Mouse (Mus musculus): ENCODE results near the gene Tmcc3.
A peak's percentile ranks its signal among the peaks of the same experiment; 100 is the strongest.

The Tmcc3 gene

DNA sequence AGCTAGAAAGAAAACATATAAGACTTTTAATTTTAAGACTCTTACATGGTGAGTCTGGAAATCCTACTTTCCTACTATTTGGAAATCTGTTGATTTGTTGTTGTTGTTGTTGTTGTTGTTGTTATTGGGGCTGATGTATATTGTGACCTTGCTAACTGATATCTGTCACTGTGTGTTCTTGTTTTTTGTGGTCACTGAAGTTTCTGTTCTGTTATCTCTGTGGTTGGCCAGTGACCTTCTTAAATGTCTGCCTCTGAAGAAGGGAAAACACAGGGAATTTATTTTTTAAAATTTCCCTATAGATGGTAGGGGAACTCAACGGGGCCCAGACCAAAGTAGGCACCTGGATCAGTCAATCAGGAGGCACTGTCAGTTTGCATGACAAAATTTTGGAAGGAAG is 48.9 kb downstream of the Tmcc3 start:
- no peak for DNase-seq (ENCODE audit: low spot score)

DNA sequence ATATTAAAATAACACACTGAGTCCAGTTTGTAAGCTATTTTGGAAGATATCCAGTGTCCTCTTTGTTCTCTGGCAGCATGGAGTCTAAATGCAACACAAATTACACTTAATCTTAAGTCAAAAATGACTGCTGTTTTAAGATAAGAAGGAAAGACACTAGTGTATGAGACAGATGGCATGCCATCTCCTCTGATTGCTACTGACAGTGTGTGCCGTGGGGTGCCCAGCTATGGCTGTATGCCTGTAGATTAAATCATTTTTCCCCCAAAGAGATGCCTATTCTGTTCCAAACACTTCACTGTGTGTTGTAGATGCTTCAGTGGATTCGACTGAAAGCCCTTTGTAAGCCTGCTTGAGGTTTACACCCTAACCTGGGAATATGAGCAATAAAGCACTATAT is 59.5 kb downstream of the Tmcc3 start:
- no peak for DNase-seq (ENCODE audit: low spot score)

DNA sequence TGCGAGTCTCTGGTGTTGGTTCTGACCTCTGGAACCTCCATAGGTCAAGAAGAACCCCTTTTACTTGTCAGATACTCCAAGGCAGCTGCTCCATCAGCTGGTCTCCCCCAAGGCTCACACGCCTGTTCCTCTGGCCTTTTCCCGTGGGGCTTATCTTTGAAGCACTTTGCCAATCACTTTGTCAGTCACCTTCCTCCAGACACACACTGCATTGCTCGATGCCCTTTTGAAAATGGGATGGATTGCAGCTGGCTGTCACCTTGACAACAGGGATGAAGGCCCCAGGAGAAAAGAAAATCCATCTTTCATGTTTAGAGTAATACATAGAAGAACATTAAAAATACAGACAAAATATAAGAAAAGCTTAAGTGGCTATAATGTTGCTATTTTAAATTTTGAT is 65.2 kb downstream of the Tmcc3 start:
- no peak for DNase-seq (ENCODE audit: low spot score)

DNA sequence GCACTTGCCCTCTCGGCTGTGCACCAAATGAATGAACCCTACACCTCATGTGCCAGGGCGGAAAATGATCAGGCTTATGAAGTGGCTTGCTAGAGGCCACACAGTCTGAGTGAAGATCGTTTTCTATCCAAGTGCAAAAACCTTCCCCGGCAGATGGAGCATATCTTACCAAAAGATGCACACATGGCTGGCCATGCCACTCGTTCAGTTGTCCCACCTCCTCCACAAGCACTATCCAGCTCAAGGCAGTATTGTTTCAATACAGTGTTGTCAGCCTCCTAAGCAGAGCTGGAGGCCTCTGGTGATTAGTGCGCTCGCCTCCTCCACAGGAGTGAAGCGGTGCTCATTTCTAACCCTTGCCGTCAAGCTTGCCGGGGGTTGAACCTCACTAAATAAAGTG is 66.1 kb downstream of the Tmcc3 start:
- no peak for DNase-seq (ENCODE audit: low spot score)

DNA sequence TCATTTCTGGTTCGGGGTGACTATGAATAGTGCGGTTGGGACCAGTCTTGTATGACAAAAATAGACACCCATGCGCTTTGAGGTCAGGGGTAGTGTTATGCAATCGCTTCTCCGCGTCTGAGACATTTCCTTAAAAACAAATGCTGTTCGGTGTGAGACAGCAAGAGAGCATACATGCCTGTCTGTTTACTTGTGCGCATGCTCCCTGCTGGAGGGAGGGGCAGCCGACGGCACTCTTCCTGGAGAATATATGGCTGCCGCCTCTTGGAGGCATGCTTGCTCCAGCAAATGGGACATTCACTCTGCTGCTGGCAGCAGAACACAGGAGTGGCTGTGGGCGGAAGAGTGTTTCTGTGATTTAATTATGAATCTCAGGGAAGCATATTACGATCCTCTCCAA is 66.6 kb downstream of the Tmcc3 start:
- DNase-seq (ENCODE audit: low spot score): peak; percentile 78

DNA sequence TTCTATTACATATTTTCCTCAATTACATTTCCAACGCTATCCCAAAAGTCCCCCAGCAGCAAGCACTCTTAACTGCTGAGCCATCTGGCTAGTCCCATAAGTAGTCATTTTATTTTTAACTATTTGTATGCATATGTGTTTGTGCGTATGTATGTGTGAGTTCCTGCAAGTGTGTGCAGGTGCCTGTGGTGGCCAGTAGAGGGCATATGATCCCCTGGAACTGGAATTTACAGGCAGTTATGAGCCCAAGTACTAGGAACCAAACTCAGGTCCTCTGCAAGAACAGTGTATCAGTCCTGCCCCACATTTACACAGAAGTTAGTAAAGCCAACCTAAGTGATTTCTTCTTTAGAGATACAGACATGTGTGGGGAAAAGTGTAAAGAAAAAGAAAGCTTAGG is 68.3 kb downstream of the Tmcc3 start:
- DNase-seq (ENCODE audit: low spot score): no peak

DNA sequence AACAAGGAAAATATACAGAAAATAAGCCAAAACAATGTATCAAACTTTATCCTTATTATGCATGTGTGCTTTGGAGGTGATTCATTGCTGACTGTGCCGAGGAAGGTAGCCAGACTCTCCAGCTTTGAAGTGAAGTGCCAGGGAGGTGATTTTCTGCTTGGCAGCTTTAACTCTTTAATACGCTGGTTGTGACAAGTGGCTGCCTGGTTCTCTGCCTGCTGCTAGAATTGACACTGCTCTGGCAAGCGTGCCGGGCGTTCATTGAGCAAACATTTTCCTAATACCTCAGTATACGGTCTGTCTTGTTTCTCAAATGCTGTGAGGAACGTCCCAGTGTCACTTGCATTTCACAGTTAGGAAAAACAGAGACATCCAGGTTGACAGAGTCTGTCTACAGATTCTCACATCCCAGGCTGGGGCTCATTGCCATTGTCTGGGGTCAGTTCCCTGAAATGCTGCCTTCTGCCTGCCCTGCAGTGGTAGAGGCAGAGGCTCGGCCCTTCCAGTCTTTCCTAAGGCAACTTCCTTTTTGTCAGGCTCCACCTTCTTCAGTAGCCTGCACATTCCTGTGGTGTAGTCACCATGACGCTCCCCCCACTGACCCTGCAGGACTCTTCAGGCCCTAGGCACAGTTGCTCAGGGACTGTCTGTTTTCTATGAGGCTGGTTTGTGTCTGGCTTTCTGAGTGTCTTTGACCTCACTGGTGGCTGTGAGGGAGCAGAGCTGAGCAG is 69.1 kb downstream of the Tmcc3 start:
- no peak for DNase-seq (ENCODE audit: low spot score)

DNA sequence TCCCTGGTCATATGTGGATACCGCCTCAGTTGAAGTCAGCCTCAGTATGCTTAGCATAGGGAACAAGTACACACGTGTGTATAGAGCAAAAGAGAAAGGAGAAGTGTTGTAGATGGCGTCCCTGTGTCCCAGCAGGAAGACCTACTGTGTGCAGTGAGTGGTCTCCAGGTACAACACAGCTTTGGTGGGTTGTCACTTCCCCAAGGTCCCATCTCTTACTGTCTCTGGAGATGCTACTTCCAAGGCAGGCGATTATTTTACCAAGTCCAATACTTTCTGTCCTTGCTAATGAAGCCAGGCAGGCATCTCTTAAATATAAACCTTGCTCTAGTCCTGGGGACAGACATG is 69.6 kb downstream of the Tmcc3 start:
- no peak for DNase-seq (ENCODE audit: low spot score)

DNA sequence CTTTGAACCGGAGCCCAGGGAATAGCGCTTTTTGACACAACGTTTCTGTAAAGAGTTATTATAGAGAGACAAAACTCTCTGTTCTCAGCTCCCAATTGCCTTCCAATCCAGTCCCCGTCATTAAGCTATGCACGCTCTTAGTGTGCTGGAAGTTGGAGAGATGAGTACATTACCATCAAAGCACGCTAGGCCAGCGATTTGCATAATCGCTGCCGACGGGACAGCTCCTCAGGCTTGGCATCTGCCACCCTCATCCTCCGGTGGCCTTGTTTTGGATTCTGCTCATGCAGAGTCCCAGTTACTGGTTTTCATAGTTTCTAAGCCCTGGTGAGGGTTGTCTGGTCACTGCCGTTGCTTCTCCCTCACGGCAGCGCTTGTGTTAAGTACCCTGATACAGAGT is 70.9 kb downstream of the Tmcc3 start:
- DNase-seq (ENCODE audit: low spot score): no peak

DNA sequence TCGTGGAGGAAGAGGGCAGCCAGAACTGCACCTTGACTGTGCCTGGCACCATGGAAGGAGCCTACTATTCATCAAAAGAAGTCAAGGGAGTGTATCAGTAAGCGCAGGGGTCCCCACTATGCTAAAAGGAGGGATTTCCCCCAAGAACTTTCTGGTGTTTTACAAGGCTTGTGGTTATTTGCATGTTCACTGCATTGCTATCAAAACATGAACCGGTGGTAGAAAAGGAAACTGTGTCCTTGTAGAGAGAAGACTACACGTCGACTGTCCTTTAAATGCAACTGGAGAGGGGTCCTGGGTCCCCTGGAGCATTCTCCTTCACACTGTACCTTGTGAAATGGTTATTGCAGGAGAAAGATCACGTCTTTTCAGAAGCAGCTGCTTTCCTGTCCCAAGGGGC is 71.8 kb downstream of the Tmcc3 start:
- DNase-seq (ENCODE audit: low spot score): no peak

DNA sequence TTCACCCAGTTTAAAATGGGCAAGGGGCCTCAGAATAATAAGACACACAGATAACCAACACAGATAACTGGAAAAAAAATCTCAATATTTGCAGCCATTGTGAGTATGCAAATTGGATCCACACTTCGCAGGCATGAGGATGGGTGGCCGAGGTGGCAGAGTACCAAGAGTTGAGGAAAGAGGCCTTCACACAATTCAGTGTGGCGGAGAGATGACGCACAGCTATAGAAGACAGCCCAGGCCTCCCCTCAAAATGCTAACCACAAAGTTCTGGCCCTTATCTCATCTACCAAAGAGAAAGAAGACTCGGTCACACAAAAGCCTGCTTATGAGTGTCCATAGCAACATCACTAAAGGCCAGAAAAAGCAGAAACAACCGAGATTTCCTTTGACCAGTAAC is 77.5 kb downstream of the Tmcc3 start:
- DNase-seq (ENCODE audit: low spot score): no peak

DNA sequence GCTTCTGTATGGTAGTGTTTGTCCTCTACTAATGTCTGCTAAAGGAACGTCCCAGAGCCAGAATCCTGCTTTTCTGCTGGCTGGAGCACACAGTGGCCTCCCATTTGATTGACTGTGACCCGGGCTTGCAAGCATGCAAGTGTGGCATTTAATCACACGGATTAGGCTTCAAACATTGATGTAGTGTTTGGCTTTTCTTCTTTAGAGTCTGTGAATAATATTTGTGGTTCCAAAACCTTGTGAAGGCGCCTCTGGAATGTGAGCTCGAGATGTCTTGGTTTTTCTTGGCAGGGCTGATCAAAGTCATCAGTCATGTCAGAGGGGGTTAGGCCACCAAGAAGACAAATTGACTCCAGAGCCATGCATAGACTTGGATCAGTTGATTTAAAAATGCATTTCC is 79.3 kb downstream of the Tmcc3 start:
- no peak for DNase-seq (ENCODE audit: low spot score)

DNA sequence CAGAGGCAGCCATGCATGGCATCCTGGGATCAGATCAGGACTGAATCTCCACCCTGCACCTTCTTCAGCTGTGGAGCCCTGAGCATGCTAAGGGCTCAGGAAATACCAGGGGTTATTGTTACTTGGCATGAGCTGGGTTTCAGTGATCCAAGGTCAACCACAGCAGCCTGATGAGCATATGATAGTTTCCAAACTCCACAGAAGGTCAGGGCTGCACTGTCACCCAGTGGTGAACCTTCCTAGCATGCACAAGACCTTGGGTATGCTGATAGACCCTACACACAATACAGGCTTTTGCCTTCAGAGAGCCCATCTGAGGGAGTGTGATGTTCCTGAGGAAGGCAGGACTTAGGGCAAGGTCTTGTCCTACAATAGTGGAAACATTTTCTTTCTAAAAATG is 82.5 kb downstream of the Tmcc3 start:
- no peak for DNase-seq (ENCODE audit: low spot score)

DNA sequence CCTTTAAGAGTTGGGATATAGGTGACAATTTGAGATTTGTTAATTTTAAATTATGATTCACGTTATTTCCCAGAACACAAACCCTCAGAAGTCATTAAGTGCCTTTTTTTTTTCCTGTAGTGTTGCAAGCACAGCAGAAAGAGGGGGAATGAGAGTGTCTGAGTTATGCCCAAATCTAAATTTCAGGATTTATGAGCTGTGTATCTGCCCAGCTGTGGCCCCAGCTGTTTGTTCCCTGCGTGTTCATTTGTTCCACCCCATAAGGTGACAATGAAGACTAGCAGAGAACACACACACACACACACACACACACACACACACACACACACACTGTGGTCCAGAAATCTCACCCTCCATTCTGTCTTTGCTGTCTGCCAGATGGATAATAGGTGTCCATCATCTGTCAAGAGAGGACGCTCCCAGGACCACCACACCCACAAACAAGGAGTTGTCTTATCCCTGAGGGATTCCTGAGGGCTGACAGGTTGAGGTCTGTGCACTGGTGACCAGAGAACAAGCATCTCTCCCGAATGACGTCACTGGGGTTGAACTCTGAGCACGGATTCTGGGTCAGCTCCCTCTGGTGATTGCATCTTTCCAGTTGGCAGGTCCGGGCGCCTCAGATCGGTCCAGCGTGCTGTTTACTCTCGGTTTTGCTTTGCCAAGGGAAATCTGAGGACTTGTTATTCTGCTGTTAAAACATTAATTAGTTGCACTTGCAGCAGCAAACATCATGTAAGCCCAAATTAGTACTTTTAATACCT is 86.3 kb downstream of the Tmcc3 start:
- DNase-seq (ENCODE audit: low spot score): peak; percentile 33

DNA sequence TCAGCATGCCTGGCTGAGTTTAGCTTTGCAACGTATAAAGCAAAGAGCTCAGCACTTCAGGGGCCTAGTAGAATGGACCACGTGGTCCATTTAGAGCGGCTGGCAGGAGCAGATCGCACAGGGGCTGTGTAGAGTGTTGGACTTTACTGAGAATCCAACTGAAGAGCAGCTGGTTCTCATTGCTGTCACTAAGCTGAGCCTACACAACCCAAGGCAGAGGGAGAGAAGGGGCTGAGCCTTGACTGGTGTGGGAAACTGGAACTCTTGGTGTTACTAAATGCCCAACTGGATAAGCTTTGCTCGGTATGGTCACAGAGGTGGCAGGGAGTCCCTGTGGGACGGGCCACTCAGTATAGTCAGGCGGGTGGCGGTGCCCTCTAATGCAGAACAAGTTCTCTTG is 89.1 kb downstream of the Tmcc3 start:
- no peak for DNase-seq (ENCODE audit: low spot score)

DNA sequence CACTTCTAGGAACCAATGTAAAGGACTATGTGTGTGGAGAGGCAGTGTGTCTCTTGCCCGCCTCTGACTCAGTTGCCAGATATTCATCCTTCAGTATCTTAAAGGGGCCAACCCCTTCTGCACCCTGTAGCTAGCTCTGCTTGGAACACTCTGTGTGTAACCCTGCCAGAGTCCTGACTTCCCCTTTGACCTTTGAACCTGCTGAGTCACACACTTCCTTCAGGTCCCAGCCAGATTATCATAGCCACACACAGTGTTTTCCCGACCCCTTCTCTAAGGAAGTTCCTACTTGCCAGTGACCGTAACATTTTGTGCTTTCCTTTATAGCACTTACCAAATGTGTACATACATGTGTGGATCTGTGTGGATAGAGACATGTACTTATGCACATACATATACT is 93.7 kb downstream of the Tmcc3 start:
- no peak for DNase-seq (ENCODE audit: low spot score)

DNA sequence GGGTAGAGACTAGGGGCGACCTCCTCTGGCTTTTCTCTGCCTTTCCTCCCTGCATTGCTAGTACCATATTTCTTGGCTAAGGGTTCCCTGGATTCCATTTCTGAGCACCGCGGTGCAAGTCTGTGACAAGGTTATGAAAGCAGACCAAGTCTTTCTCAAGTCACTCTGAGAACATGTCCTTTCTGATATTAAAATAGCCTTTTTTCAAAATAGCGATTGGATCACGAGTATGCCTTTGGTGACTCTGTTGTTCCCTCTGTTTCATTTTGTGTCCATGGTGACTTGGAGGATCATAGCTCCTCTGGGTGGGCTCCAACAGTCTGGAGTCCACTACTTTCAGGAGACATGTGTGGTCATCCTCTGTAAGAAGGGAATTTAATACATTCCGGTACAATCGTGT is 95.1 kb downstream of the Tmcc3 start:
- no peak for DNase-seq (ENCODE audit: low spot score)

DNA sequence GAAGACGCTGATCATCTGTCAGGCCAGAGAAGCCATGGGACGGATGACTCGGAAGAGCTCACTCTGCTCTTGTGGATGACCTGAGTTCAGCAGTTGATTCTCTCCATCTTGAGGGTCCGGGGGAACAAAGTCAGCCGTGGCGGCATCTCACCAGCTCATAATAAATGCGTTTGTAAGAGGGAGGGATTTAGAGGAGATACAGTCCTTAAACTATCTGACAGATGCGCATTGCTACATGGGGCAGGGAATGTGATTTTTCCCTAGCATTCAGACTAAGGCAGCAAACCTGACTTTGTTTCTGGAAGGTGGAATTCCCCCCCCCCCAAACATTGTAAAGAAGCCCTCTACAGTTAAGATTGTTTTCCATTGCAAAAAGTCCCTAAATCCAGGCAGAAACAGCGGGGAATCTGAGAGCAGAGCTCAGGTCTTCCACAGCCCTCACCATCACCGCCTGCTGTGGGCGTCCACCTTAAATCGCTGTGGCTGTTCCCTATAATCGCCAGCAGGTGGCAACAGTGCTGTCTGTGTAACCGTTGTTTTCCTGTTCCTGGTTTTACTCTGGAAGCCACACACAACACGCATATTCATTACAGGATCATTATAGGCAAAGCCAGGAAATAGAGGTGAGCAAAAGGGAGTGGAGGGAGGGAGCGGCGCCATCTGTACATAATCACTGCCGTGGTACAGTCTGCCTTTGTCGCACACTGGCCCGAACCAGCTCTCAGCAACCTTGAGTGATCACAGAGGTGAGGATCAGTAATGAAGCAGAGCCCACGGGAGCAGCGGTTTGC is 96.8 kb downstream of the Tmcc3 start:
- peak; percentile 87 for DNase-seq (ENCODE audit: low spot score)

DNA sequence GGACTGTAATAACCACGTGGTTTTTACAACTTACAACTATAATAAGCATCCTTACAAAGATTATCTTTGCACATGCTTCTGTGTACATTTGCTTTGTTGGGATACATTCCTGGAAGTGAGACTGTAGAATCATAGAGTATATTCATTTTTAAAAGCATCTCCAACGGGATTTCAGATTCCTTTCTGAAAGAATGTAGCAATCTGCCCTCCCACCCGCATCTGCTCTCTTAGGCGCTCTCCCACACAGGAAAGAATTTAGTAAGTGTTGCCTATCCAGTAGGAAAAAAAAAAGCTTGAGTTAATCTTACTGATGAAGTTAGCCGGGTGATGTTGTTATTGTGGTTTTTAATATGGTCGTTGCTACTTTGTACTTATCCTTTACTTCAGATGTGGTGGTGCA is 97.9 kb downstream of the Tmcc3 start:
- DNase-seq (ENCODE audit: low spot score): no peak

DNA sequence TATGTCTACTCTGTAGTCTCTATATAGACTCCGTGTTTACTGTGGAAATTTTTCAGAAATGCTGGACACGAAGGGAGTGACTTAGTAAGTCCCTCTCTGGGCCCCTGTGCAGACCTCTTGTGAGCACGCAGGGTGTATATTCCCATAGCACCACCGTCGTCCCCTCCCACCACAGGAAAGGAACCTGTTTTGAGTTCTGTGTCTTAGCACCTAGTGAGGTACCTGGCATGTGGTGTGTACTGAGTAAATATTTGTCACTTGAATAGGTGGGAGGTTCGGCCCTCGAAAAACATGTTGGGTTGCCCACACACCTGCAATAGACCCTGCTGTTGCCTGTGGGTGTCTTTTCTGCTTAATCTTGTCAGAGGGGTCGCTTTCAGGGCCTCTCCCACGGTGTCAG is 99.8 kb downstream of the Tmcc3 start:
- no peak for DNase-seq (ENCODE audit: low spot score)

DNA sequence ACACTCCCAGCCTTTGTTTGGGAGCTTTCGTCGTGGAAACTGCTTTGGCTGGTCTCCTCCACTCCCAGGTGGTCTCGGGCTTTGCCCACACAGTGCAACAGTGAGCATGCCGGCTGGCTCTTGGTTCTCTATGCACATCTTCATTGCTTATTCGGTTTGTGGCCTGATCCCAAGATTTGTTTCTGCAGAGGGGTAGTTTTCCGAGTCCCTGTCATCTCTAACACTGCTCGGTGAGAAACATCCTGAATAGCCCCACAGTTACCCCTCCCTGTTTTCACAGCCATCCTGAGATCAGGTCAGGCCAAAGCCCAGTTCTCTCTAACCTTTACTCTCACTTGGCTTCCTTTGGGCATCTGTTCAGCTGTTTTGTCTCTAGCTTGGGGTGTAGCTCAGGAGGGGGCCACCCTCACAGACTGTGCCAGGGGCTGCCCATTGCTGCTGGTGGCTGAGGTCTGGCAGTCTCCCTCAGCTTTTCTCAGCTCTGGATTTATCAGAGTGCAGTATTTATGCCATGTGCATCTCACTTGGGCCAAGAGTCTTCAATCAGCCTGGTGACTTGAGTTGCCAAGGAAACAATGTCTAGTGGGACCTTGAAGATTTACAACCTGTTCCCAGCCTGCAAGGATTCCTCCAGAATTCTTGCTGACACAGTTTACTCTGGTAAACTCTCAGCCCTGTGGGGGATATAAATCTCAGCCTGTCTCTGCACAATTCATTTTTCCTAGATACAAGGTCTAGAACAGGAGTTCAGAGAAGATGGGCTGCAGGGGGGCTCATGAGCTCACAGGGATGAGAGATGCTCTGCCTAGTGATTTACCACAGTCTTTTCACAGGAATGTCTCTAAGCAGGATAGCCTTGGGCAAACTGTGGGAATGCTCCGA is 102.3 kb downstream of the Tmcc3 start:
- DNase-seq (ENCODE audit: low spot score): peak; percentile 51
